Mouse (Mus musculus) 3134 (cell line): ENCODE measurements around the gene Olfr549.
A peak's percentile ranks its signal among the peaks of the same experiment; 100 is the strongest.

Source experiments
- DNase-seq: peaks from one replicate; pipeline ENCODE4 v3.0.0-alpha.2; 2011; ENCODE audit warnings: low spot score; ENCODE audit not compliant: insufficient read length; ENCODE audit errors: extremely low read depth

Olfr549 gene

DNA sequence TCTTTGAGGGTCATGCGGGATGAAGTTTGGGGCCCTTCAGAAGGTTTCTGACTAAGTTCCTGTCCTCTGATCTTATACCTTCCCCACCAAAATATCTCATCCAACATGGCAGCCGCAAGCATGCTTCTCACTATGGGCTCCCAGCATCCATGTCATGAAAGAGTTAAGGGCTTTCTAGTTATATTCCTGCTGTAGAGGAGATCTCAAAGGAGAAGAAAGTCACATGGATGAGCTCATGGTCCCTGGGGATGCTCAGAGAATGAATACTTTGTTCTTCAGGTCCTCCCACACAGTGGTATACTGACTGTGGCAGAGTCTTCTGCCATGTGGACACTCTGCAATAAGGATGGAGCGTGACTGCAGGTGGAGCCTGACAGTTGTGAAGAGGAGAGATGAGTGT, at the start of gene Olfr549:
Gene Olfr549, plus strand, starts transcription at position 301 of the 400 bp plus-strand sequence.
- DNase-seq = no peak

DNA sequence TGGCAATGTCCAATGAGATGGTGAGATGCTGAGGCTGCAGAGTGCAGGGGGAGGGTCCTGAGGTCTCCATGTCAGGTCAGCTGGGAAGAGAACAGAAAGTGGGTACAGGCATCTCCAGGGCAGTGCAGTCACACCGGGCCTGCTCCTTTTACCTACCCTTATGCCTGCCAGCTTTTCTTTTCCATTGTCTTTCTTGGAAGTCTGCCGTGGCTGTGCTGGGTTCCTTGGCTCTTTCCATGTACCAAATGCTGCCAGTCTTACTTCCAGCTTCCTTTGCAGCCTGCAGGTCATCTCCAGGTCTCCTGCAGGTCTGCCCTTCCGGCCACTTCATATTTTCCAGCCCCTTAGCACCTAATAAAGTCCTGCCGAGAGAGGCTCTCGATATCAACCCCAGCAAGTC, 47.7 kb upstream of the Olfr549 start:
- no peak for DNase-seq

DNA sequence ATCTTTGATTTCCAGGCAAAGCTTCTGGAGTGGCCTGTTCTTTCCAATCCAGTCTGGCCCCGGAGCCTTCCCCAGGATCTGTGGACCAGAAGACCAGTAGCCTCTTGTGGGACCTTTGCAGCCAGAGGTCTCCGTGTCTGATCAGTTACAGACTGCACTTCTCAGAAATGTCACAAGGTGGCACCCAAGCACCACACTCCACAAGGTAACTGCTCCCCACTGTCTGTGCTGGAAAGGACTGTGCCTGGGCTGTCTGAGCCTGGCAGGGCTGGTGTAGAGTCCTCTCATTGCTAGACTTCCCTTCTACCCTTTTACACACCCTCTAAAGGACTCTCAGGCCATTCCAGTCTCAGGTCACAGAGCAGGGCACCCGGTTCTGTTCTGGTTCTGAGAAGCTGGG, 42.8 kb upstream of the Olfr549 start:
- peak; percentile 21 for DNase-seq

DNA sequence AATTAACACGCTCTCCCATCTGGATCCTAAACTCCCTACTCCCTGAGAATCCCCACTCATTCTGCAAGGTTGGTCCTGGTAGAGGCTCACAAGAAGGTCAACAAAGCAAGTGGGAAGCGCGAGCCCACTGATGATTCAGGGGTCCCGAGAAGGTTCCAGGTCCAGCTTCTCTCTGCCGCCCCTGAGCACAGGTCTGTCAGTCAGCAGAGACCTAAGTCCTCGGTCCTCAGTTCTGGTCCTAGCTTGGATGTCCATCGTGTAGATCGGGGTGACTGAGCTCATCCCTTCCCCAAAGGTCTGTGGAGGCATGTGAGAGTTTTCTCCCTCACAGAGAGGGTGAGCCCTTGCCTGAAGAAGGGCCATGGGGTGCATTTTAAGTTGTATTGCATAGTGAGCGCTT, 41.6 kb upstream of the Olfr549 start:
- peak; percentile 13 for DNase-seq

DNA sequence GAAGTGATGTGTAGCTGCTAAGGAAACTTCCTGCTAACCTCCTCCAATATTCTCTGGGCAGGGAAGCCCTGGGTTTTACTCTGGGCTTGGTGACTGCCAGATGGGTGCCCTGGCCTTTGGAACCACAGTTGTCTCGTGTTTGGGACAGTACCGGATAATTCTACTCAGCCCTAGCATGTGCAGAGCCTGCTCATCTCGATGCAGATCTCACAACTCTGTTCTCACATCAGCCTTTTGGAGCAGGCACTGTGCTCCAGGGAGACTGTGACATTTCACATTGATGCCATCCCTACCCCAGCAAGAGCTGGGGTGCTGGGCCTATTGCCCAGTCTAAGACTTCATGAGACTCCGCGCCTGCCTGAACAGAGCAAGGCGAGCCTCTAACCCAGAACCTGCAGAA, 41.0 kb upstream of the Olfr549 start:
- no peak for DNase-seq

DNA sequence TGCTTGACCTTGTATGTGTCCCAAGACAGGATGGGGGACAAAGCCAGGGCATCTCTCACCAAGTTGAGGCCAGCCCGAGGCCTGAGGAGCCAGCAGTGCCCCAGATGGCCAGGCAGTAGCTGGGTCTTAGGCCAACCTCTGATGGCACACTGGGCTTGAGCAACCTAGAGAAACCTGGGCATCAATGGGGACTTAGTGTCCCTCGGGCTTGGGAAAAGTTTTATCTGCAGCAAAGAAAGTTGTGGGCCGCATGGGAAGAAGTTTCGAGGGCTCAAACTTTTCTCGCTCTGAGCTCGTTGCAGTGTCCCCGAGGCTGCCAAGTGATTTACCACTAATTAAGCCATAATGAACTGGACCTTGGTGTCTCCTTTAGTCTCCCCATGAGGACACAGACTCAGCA, 39.9 kb upstream of the Olfr549 start:
- DNase-seq = no peak

DNA sequence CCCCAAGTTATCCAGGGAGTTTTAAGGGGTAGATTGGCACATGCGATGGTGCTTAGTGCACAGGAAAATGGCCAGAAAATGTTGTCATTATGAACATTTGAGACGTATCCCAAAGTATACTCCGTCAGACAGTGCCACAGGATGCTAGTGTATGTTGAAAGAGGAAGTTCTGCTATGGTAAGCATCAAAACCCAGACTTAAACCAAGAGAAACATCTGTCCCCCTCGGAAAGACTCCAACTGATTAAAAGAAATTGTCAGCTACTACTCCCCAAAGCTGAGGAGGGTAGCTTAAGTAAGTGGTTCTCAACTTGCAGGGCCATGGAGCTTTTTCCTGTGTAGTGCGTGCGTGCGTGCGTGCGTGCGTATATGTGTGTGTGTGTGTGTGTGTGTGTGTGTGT, 37.7 kb upstream of the Olfr549 start:
- no peak for DNase-seq

DNA sequence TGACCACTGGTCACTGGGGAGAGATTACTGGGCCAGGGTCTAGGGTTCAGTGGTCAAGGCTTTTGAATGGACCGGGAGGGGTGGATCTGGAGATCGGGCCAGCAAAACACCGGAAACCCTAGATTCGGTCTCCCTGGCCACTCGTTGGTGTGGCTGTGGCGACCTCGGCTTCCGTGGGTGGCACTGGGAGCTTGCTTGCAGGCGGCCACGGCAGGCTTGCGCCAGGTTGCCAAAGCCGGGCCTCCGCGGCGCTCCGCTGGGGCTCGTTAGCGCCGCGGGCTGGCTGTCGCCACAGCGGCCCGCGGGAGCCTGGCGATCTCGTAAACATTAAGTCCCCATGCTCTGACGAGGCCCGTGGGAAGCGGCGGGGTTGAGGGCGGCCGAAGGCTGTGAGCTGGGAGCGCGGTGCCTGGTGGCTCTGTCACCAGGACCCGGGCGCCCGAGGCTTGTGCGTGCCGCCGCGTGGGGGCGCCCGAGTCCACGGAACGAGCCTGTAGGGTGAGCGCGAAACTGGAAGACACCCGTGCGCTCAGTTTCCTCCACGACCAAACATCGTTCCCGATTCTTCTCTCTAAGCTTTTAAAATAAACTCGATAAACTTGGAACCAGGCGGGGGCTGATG, 36.7 kb upstream of the Olfr549 start:
- DNase-seq = peak; percentile 16

DNA sequence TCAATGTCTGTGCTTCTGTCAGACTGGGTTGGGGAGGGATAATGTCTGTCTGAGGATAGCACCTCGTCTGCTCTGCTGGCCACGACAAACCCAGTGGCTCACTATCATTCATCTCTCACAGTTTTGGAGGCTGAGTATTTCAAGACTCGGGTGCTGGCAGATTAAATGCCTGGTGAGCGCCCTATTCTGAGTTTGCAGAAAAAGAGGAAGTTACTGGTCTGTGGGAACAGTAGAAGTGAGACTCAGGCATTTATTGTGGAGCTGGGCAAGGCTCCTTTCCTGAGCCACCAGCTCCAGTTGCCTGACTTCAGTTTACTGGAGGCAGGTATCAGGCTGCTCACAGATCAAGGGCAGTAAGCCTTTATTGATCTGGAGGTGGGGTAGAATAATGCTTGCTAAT, 35.5 kb upstream of the Olfr549 start:
- DNase-seq = no peak

DNA sequence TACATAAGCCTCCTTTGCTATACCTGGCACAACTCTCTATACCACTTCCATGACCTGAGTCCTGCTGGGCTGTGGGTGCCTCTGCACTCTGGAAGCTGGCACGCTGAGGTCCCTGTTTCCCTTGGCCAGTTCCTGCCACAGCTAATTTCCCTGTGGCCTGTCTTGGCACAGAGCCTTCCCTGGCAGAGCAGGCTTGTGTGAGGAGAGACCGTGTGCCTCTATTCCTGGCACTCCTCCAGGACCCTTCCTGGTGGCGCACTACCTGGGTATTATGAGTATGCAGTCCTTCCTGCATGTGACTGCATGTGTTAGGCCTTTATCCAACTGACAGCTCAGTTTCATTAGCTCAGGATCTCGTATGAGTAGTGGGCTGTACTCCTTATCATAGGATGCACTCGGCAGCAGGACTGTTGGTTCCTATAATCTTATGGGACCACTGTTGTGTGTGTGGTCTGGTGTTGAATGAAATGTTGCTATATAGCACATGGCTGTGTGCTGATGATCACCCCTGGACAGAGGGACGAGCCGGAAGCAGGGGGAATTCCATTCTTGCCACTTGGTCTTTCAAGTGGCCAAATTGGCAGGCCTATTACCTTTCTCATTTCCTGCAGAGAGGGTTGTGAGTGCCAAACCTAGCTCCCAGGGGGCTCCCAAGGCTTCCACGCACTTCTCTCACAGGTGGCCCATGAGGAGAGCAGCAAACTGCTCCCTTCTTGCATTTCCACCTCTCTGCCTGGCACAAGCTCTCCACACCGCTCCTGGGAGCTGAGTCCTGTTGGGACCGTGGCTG, 33.2 kb upstream of the Olfr549 start:
- DNase-seq = peak; percentile 52

DNA sequence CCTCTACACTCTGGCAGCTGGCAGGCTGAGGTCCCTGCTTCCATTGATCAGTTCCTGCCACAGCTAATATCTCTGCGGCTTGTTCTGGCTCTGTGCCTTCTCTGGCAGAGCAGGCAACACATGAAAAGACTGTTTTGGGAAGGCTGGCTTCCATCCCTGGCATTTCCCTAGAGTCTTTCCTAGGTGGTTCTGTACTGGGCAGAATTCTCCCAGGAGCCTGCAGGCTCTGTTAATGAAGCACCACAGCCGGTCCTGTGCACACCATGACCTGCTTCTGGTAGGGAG, 32.7 kb upstream of the Olfr549 start:
- no peak for DNase-seq

DNA sequence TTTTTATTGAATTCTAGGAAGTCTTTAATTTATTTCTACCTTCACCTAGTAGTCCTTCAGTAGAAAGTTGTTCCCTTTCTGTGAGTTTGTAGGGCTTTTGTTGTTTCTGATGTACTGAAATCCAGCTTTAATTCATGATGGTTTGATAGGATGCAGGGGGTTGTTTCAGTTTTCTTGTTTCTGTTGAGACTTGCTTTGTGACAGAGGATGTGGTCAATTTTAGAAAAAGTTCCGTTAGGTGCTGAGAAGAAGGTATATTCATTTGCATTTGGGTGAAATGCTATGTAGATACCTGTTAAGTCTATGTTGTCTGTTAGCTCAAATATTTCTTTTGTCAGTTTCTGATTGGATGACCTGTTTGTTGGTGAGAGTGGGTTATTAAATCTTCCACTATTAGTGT, 20.6 kb upstream of the Olfr549 start:
- no peak for DNase-seq

DNA sequence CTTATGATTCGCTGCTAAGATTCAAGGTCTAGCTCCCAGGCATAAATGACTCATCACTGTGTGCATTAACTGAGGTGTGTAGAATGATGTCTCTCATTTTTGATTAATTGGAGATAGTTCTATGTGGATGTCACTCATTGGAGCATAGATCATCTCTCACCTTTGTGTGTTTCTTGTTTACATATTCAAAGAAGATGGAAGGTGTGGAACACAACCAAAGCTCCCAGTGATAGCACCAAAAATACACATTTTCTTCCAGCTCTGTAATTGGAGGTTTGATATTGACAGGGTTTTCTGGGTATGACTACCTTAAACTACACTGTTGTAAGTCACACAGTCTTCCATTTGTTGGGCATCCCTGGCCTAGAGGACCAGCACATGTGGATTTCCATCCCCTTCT, 15.2 kb upstream of the Olfr549 start, which contains the start of gene Olfr547:
Gene Olfr547, plus strand, starts transcription at position 301 of the 400 bp plus-strand sequence.
- DNase-seq = no peak

DNA sequence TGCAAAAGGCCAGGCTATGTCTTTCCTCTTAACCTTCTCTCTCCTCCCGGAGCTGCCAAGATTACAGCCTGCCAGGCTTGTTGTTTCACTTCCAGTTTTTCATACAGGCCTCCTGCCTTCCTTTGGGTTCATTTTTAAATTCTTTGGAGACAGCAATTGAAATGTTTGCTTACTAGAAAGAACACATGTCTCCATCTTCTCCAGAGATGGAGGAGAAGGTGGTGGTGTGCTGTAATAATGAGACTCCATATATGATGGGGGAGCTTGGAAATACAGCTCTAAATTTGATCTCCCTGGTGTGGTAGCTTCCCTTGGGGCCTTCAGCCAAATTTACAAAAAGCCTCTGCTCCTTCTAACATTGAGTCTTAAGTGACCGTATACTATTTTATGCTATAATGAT, 9.1 kb upstream of the Olfr549 start, which contains the start of gene Olfr548-ps1:
Gene Olfr548-ps1, plus strand, starts transcription at position 301 of the 400 bp plus-strand sequence.
- DNase-seq = no peak

DNA sequence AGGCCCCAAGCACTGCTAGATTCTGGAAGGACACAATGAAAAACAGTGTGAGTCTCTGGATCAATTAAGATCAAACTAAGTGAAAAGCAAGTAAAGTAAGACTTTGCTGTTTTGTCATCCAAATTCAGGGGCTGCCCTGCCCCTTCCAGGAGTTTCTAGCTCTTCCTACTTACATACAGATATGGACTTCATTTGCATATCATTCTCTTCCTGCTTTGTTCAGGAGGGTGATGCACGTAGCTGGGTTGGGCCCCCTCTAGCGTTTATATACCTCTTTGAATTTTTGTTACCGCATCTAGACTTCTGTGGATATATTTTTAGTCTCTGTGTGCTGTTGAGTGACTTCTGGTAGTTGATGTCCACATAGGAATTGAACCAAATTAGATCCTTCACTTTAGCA, 8.4 kb upstream of the Olfr549 start:
- no peak for DNase-seq

DNA sequence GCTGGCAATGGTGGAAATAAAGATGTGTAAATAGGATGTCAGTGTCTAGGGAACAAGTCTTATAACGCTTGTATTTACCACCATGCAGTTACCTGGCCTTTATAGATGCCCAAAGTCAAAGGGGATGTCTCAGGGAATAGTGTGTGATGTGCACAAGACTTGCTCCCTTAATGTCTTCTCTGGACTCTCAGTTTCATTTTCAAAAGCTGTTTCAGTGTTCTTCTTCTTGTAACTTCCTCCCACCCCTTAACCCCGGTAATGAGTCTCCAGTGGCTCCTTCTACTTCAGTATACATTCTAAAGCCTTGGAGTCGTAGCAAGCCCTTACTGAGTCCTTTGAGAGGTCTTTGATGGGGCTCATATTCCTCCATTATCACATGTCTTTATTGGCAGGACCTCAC, 3.6 kb downstream of the Olfr549 start:
- no peak for DNase-seq

DNA sequence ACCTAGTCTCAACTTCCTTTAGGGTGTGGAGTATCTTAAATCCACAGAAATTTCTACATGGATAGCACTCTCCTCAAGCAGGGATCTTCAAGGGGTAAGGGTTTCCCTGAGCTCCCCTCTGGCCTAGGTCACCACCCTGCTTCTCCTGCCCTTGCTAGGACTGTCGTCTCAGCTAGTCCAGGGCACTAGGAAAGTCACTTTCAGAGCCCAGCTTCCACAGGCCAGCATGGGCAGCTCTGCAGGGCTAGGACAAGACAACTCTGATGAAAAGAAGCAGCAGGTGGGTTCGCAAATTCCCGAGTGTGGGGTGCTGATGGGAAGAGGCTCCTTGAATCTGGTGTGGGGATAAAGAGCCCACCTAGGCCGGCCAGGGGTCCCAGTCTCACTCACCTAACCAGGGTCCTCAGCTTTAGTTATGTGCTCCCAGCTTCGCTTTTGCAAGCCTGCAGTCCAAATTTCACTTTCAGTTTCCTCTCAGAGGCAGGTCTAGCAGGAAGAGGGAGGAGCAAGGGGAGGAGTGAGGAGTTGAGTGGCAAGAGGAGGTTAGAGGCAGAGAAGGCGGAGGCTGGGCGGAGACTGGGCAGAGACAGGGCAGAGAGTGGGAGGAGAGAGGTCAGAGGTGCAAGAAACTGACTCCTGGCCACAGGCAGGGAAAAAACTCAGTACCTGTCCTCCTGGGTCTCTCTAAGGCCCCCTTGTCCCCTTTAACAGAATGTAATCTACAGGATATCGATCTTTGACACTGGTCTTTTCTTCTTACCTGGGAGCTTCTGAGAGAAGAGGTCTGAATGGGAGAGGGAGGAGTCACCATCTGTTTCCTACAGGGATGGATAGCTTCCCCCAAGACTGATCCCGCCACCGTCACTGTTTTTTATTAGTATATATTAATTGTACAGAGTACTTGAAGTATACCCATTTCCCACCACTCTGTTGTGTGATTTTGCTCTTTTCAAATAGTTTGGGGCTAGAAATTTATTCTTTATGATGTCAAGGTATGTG, 15.6 kb downstream of the Olfr549 start, which contains the start of gene Trim21:
Gene Trim21, minus strand, starts transcription at position 488 of the 999 bp plus-strand sequence.
- DNase-seq = peak; percentile 85

DNA sequence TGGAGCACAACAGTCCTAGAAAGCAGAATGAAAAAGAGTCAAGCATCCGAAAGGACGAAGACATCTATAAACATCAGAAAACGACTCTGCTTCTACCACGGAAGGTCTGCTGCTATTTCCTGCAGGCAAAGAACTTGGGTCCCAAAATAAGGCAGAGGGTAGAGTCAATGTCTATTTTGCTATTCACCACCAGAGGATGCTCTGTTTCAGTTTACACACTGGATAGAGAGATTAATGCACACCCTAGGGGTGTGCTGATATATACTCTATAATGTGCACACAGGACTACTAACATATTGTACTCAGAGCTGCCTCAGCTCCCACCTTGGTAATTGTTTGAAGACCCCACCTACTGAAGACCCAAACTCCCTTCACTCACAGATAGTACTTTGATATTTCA, 16.5 kb downstream of the Olfr549 start:
- no peak for DNase-seq

DNA sequence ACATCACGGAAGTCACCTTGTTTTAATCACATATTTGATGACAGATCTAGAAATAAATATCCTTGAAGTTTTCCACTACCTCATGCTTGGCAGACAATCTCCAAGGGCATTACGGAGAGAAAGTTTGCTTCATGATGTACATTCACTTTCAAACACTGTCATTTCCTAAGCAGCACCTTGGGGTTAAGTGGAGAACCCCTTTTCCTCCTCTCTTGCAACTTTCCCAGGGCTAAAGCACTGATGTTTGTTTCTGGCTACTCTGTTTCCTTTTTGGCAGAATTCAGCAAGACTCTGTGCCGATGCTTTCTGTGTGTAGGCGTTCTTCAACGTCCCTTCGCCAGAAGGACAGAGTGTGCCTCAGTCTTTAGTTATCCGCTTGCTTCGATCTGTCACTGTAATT, 21.5 kb downstream of the Olfr549 start, which contains the start of gene Olfr550:
Gene Olfr550, plus strand, starts transcription at position 301 of the 400 bp plus-strand sequence.
- no peak for DNase-seq

DNA sequence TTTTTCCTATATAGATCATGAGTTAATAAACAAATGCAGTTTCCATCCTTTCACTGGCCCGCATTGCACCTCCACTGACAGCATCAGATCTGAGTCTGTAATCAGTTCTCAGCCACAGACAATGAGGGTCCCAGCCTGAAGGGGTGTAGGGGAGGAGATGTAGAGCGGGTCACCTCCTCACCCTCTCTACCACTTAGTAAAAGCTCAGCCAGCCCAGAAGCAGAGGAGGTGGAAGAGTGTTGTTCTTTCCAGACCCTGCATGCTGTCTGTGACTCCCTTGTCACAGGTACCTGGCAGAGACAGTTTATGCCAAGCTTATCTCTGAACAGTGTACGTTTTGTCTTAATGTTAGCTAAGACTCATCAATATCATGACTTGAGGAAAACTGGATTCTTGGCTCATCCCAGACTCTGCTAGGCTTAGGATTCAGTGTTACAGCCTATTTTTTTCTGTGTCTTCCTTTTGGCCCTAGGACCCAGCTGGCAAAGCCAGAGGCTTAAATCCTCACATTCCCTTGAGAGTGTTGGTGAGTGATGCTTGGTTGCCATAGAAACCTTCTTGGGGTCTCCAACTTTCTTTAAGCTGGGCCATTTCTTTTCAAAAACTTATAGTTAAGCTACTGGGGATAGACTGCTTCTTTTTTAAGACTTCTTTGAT, 23.6 kb downstream of the Olfr549 start:
- DNase-seq = no peak

DNA sequence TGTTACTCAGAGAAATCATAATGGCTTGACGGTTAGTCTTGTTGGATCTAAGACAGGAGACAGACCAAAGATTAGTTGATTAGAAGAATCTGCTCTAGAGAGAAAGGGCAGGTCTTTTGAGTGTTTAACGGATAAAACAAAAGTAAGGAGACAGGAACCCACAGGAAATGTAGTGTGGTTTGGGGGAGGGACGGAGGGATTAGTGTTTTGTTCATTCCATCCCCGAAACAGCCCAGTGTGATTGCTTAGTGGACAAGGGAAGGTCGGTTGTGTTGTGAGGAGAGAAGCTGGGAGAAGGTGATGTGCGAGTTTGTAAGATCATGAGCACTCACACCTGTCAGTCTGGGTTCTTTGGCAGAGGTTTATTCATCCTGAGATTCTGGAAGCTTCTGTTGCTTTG, 26.3 kb downstream of the Olfr549 start:
- no peak for DNase-seq
